Mouse (Mus musculus): ENCODE data around the gene Snx21.

The Snx21 gene

GRCm38 (mm10) chr2:164828437-164828836 is 42.8 kb downstream of the Snx21 start, which contains the start of gene Spata25:
Gene Spata25, minus strand, starts transcription at chr2:164828537.
- DNase-seq (ENCODE audit: low spot score in 2 of 2), result no peak

GRCm38 (mm10) chr2:164829090-164829489 is 43.5 kb downstream of the Snx21 start:
- DNase-seq (ENCODE audit: low spot score in 2 of 2), result no peak

- no peak for DNase-seq (ENCODE audit: low spot score in 2 of 2)
Measured at GRCm38 (mm10) chr2:164831029-164831428, 45.4 kb downstream of the Snx21 start.

GRCm38 (mm10) chr2:164832032-164832747 is 46.6 kb downstream of the Snx21 start:
- peak in 1 of 2 experiments; percentile 39 for DNase-seq (ENCODE audit: low spot score in 2 of 2)

GRCm38 (mm10) chr2:164832748-164833301 is 47.2 kb downstream of the Snx21 start, which contains the start of gene Ctsa:
Gene Ctsa, plus strand, starts transcription at chr2:164832873.
- DNase-seq (ENCODE audit: low spot score in 2 of 2), result peak; percentile 60 to 67

- DNase-seq (ENCODE audit: low spot score in 2 of 2), result peak; percentile 76 to 90
Measured at GRCm38 (mm10) chr2:164833314-164833959, 47.8 kb downstream of the Snx21 start, which contains the start of gene Neurl2. Gene Neurl2, minus strand, starts transcription at chr2:164833456.

- no peak for DNase-seq (ENCODE audit: low spot score in 2 of 2)
Measured at GRCm38 (mm10) chr2:164834531-164834930, 48.9 kb downstream of the Snx21 start.

- DNase-seq (ENCODE audit: low spot score in 2 of 2), result no peak
Measured at GRCm38 (mm10) chr2:164835164-164835563, 49.5 kb downstream of the Snx21 start.

Measured in cerebellum, postnatal 4 days (tissue).